In genomic region chr6:127153296-127153800, GRCm38 (mm10) we compare ENCODE assay signal across 8 mouse cellular contexts. TPM values are rescaled to one million over a fixed set of nuclear protein-coding genes. Genes with fewer than 3 reads are reported as not detected.
DNase-seq lines count a peak whose midpoint lies in the region; ATAC-seq and TF ChIP-seq lines count a peak whose summit lies in the region.

No protein-coding gene starts in this region.

- WGBS in kidney, adult 2 months, result 1% methylated on average over 28 of the region's 28 CpGs

- H3K27me3 ChIP-seq in G1E (ENCODE audit: insufficient read depth, low read length), result peaks cover 32% of the 10 kb centered on the region
- H3K27me3 ChIP-seq in kidney, adult 2 months (replicated peaks; ENCODE audit: control insufficient read depth, insufficient read depth, low read length), result peaks cover 1% of the 10 kb centered on the region

- no peak for ATAC-seq in G1E (ENCODE audit: extremely low read depth, insufficient number of reproducible peaks, low FRiP score, poor library complexity, severe bottlenecking)

- peaks cover 50% of the 10 kb centered on the region for H3K4me1 ChIP-seq in G1E (ENCODE audit: insufficient read depth, low read depth, low read length)
- peaks cover 5% of the 10 kb centered on the region; the same call in 1 of the 2 replicates for H3K4me1 ChIP-seq in kidney, adult 2 months (ENCODE audit: control insufficient read depth, insufficient read depth, low read length)

- TF ChIP-seq POLR2A in kidney, adult 2 months (IDR thresholded peaks at IDR 0.05; ENCODE audit: low read depth, low read length), result no peak

- no peak overlapping the region for H3K27ac ChIP-seq in kidney, adult 2 months (ENCODE audit: insufficient read depth, low read depth, low read length)

- peaks cover 10% of the 10 kb centered on the region for H3K36me3 ChIP-seq in G1E (replicated peaks)
- H3K36me3 ChIP-seq in kidney, adult 2 months (ENCODE audit: control insufficient read depth, insufficient read depth, low read length), result no peaks in the 10 kb centered on the region

- DNase-seq in G1E (ENCODE audit: low spot score) (peak; percentile 52), adipocyte (ENCODE audit: low spot score) (no peak)
- DNase-seq in adrenal gland, postnatal 25 days, result peak; percentile 68
- peak; percentile 58 for DNase-seq in heart, adult 8-10 months (ENCODE audit: low spot score)
- DNase-seq in kidney, adult 2 months, result peak; percentile 19
- peak; percentile 61 for DNase-seq in lung, postnatal 10 days
- DNase-seq in testis, postnatal 10 days (ENCODE audit: low spot score), result peak; percentile 70
- no peak for DNase-seq in frontal cortex, postnatal 10 days (ENCODE audit: low spot score in 2 of 2)

- no peak for TF ChIP-seq CTCF in G1E (IDR thresholded peaks at IDR 0.05; ENCODE audit: low read depth, low read length)
- no peak for TF ChIP-seq CTCF in kidney, adult 2 months (conservative IDR thresholded peaks at IDR 0.05; ENCODE audit: insufficient read depth, insufficient read length, low read depth, low read length)

- no peaks in the 10 kb centered on the region for H3K9me3 ChIP-seq in G1E (replicated peaks)

- H3K4me3 ChIP-seq in G1E (ENCODE audit: low read depth, low read length), result peak overlapping the region; percentile 99
- H3K4me3 ChIP-seq in kidney, adult 2 months (ENCODE audit: insufficient read depth, low read depth, low read length), result peak overlapping the region; percentile 12

RNA-seq across cellular contexts. Expression of gene Ccnd2, which starts 1.4 kb away (rescaled TPM):
- total RNA-seq in G1E (2014; fragmentation: Nextera tagmentation) (549 and 656 TPM in 2 replicates), G1E (2017) (127 and 152 TPM in 2 replicates)
- 822 and 1,195 TPM in 2 replicates for polyA plus RNA-seq in G1E (2012)
- total RNA-seq in adrenal gland, postnatal 25 days (2021), result 233 and 374 TPM in 2 replicates
- 100 to 1,000 TPM; 113 to 158 (median 137) TPM for total RNA-seq in heart, adult 8-10 months (2022)
- 18.8 and 27.7 TPM in 2 replicates for polyA plus RNA-seq in kidney, adult 2 months (2012; rRNA removed)

RNA-seq across cellular contexts. Expression of gene Tigar, which starts 44.0 kb away (rescaled TPM):
- 2.5 and 3.4 TPM in 2 replicates for total RNA-seq in G1E (2014; fragmentation: Nextera tagmentation)
- total RNA-seq in G1E (2017), result 4.0 and 4.7 TPM in 2 replicates
- polyA plus RNA-seq in G1E (2012), result 0.94 and 1.1 TPM in 2 replicates
- total RNA-seq in adrenal gland, postnatal 25 days (2021), result 16.1 and 22.9 TPM in 2 replicates
- total RNA-seq in heart, adult 8-10 months (2022), result 10 to 100 TPM; 51.8 to 65.8 (median 59.1) TPM
- 2.4 and 3.0 TPM in 2 replicates for polyA plus RNA-seq in kidney, adult 2 months (2012; rRNA removed)

Comparison
In these comparisons a context has a peak if more than half of its experiments do, and no peak if none do; other contexts are left out.
1. DNase-seq: peak in G1E (single experiment), adrenal gland, postnatal 25 days (single experiment), heart, adult 8-10 months (single experiment), kidney, adult 2 months (single experiment), lung, postnatal 10 days (single experiment) and testis, postnatal 10 days (single experiment); none in adipocyte (single experiment) and frontal cortex, postnatal 10 days (0 of 2).